Mouse (Mus musculus): ENCODE data around the gene Nxnl2. TPM values are rescaled to one million over a fixed set of nuclear protein-coding genes. Genes with fewer than 3 reads are reported as not detected.
A peak's percentile ranks its signal among the peaks of the same experiment; 100 is the strongest.

Nxnl2 gene
- polyA plus RNA-seq (2012; rRNA removed) (0.04 and 0.13 TPM in 2 replicates), polyA plus RNA-seq (2014; fragmentation: Nextera tagmentation; extraction: Ambion mirVana) (not detected in 2 replicates)

DNA sequence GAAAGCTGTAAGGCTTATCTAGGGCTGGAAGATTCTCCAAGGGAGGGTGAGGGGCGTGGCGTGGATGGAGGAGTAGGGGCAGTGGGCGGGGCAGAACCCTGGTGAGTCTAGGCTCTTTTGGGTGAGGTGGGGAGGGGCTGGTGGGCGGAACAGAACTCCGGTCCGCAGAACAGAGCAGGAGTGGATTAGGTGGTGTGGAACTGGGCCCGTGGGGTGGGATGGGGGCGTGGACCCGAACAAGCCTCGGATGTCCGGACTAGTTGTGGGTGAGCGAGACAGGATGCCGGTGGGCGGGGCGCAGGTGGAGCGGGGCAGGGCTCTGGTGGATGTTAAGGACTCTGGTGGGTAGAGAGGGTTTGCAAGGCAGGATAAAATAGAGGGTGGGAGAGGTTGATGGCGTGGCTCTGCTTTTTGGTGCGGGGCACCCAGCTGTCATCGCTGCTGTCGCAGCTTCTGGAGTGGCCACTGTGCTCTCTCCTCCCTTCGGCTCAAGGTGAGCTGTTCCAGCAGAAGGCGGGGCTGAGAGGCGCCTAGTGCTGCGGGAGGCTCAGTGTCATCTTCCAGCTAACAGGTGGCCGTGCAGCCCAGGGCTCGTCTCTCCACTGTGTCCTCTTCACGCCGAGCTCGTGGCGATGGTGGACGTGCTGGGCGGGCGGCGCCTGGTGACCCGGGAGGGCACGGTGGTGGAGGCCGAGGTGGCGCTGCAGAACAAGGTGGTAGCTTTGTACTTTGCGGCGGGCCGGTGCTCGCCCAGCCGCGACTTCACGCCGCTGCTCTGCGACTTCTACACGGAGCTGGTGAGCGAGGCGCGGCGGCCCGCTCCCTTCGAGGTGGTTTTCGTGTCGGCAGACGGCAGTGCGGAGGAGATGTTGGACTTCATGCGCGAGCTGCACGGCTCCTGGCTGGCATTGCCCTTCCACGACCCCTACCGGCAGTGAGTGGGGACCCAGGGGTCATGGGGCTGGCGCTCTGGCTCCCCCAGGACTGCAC, at the start of gene Nxnl2:
TSS of gene Nxnl2 (plus strand) at position 332 of the 990 bp plus-strand sequence.
- TF ChIP-seq CTCF (IDR thresholded peaks at IDR 0.05; ENCODE audit: low read depth) (peak; percentile 58), EP300 (IDR thresholded peaks at IDR 0.05; ENCODE audit: low read depth) (no peak)
- DNase-seq (ENCODE audit: low read depth in 3 of 3, low spot score in 3 of 3) (no peak), ATAC-seq (ENCODE audit: insufficient read depth) (0 out of 2 replicates have a peak, but pooled peaks have one; percentile 21)
- under 1% methylated on average over 64 of the region's 64 CpGs for WGBS (ENCODE audit: insufficient replicate concordance)
- Histone ChIP-seq H3K4me3 (ENCODE audit: insufficient read depth in 1 of 2, low read depth in 2 of 2, low read length in 2 of 2) (peak within 1 kb of the TSS; percentile 0 to 32; a peak in 3 of 4 replicates), H3K27ac (no peak within 1 kb of the TSS), H3K36me3 (replicated peaks; ENCODE audit: control insufficient read depth, insufficient read depth, low read depth) (no peaks in the 10 kb centered on the region), H3K4me2 (ENCODE audit: low read depth) (peak within 1 kb of the TSS; percentile 56), H3K4me1 (replicated peaks; ENCODE audit: control insufficient read depth in 2 of 2, insufficient read depth in 2 of 2, low read length in 1 of 2) (no peaks in the 10 kb centered on the region), H3K9ac (replicated peaks) (no peak within 1 kb of the TSS), H3K27me3 (ENCODE audit: control insufficient read depth, insufficient read depth, low read length) (peaks cover 13% of the 10 kb centered on the region), H3K9me3 (ENCODE audit: control insufficient read depth, low read length) (no peaks in the 10 kb centered on the region)

GRCm38 (mm10) chr13:51121966-51122365, 48.9 kb upstream of the Nxnl2 start:
- WGBS (ENCODE audit: insufficient replicate concordance): 15% methylated on average over 1 of the region's 1 CpGs
- TF ChIP-seq CTCF (IDR thresholded peaks at IDR 0.05; ENCODE audit: low read depth) (no peak), EP300 (IDR thresholded peaks at IDR 0.05; ENCODE audit: low read depth) (no peak)
- no peak for ATAC-seq (ENCODE audit: insufficient read depth)
- no peak for DNase-seq (ENCODE audit: low read depth in 3 of 3, low spot score in 3 of 3)
- Histone ChIP-seq H3K36me3 (replicated peaks; ENCODE audit: control insufficient read depth, insufficient read depth, low read depth) (no peaks in the 10 kb centered on the region; the same call in 1 of the 2 replicates), H3K9ac (replicated peaks) (no peak overlapping the region), H3K27ac (no peak overlapping the region), H3K4me1 (replicated peaks; ENCODE audit: control insufficient read depth in 2 of 2, insufficient read depth in 2 of 2, low read length in 1 of 2) (peaks cover 2 to 31% of the 10 kb centered on the region in 2 experiments; a peak in 2 of 4 replicates), H3K4me2 (ENCODE audit: low read depth) (no peak overlapping the region), H3K9me3 (ENCODE audit: control insufficient read depth, low read length) (no peaks in the 10 kb centered on the region), H3K4me3 (ENCODE audit: insufficient read depth in 1 of 2, low read depth in 2 of 2, low read length in 2 of 2) (no peak overlapping the region), H3K27me3 (ENCODE audit: control insufficient read depth, insufficient read depth, low read length) (no peaks in the 10 kb centered on the region)

- Histone ChIP-seq H3K27me3 (ENCODE audit: control insufficient read depth, insufficient read depth, low read length) (no peaks in the 10 kb centered on the region), H3K4me1 (replicated peaks; ENCODE audit: control insufficient read depth in 2 of 2, insufficient read depth in 2 of 2, low read length in 1 of 2) (peaks cover 2 to 31% of the 10 kb centered on the region in 2 experiments; a peak in 2 of 4 replicates), H3K36me3 (replicated peaks; ENCODE audit: control insufficient read depth, insufficient read depth, low read depth) (no peaks in the 10 kb centered on the region; the same call in 1 of the 2 replicates), H3K27ac (no peak overlapping the region), H3K4me2 (ENCODE audit: low read depth) (no peak overlapping the region), H3K9ac (replicated peaks) (no peak overlapping the region), H3K4me3 (ENCODE audit: insufficient read depth in 1 of 2, low read depth in 2 of 2, low read length in 2 of 2) (no peak overlapping the region), H3K9me3 (ENCODE audit: control insufficient read depth, low read length) (no peaks in the 10 kb centered on the region)
- TF ChIP-seq EP300 (IDR thresholded peaks at IDR 0.05; ENCODE audit: low read depth) (no peak), CTCF (IDR thresholded peaks at IDR 0.05; ENCODE audit: low read depth) (no peak)
- 64% methylated on average over 8 of the region's 8 CpGs for whole genome bisulfite sequencing (ENCODE audit: insufficient replicate concordance)
- ATAC-seq (ENCODE audit: insufficient read depth): no peak
- no peak for DNase-seq (ENCODE audit: low read depth in 3 of 3, low spot score in 3 of 3)
Measured at GRCm38 (mm10) chr13:51122771-51123170, 48.1 kb upstream of the Nxnl2 start.

DNA sequence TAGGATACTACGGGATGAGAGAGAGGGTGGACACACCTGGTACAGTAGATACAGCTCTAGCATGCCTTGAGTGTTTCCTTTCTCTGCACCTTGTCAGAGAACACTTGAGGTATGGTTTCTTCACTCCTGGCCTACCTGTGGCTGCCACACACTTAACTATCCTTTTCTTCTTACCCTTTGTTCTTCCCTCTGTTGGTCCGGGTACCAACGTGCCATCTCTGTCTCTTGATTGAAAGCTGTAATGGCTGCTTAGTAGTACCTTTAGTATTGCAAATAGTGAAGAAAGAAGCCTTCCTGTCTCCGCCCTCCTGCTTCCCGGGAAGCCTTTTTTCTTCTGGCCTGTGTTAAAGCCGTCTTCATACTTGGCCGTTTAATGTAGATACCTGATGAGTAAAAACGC, 45.5 kb upstream of the Nxnl2 start:
- ATAC-seq (ENCODE audit: insufficient read depth) (no peak), DNase-seq (ENCODE audit: low read depth in 3 of 3, low spot score in 3 of 3) (no peak)
- no peak overlapping the region for H3K4me3 ChIP-seq (ENCODE audit: insufficient read depth in 1 of 2, low read depth in 2 of 2, low read length in 2 of 2)
- H3K27me3 ChIP-seq (ENCODE audit: control insufficient read depth, insufficient read depth, low read length): no peaks in the 10 kb centered on the region
- no peaks in the 10 kb centered on the region; the same call in 1 of the 2 replicates for H3K36me3 ChIP-seq (replicated peaks; ENCODE audit: control insufficient read depth, insufficient read depth, low read depth)
- WGBS (ENCODE audit: insufficient replicate concordance): 74% methylated on average over 8 of the region's 8 CpGs
- H3K9me3 ChIP-seq (ENCODE audit: control insufficient read depth, low read length): no peaks in the 10 kb centered on the region
- no peak overlapping the region for H3K9ac ChIP-seq (replicated peaks)
- no peak overlapping the region for H3K4me2 ChIP-seq (ENCODE audit: low read depth)
- H3K27ac ChIP-seq: no peak overlapping the region
- peaks cover 2 to 22% of the 10 kb centered on the region in 2 experiments; a peak in 2 of 4 replicates for H3K4me1 ChIP-seq (replicated peaks; ENCODE audit: control insufficient read depth in 2 of 2, insufficient read depth in 2 of 2, low read length in 1 of 2)
- no peak for TF ChIP-seq EP300 (IDR thresholded peaks at IDR 0.05; ENCODE audit: low read depth)
- no peak for TF ChIP-seq CTCF (IDR thresholded peaks at IDR 0.05; ENCODE audit: low read depth)

DNA sequence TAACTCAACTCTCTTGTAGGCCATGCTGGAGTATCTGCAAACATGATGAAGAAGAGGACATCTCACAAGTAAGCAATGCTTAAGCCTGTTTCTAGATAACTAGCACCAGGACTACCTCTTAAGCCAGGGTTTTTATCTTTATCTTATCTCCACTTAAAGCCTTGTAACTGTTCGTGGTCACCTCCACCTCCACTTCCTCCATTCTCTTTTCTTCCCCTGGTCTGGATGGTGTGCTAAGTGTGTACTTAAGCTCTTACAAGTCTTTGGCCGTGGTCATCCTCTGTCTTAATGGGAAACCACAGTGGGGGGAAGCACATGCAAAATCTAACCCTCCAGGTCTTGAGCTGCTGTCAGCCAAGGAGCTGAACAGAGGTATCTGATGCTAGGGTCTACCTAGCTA, 42.9 kb upstream of the Nxnl2 start:
- Histone ChIP-seq H3K4me2 (ENCODE audit: low read depth) (no peak overlapping the region), H3K4me3 (ENCODE audit: insufficient read depth in 1 of 2, low read depth in 2 of 2, low read length in 2 of 2) (no peak overlapping the region), H3K9ac (replicated peaks) (no peak overlapping the region), H3K36me3 (replicated peaks; ENCODE audit: control insufficient read depth, insufficient read depth, low read depth) (no peaks in the 10 kb centered on the region; the same call in 1 of the 2 replicates), H3K4me1 (replicated peaks; ENCODE audit: control insufficient read depth in 2 of 2, insufficient read depth in 2 of 2, low read length in 1 of 2) (peaks cover 0 to 3% of the 10 kb centered on the region in 2 experiments; a peak in 1 of 4 replicates), H3K27ac (no peak overlapping the region), H3K27me3 (ENCODE audit: control insufficient read depth, insufficient read depth, low read length) (no peaks in the 10 kb centered on the region), H3K9me3 (ENCODE audit: control insufficient read depth, low read length) (no peaks in the 10 kb centered on the region)
- WGBS (ENCODE audit: insufficient replicate concordance): 16% methylated on average over 2 of the region's 2 CpGs
- no peak for DNase-seq (ENCODE audit: low read depth in 3 of 3, low spot score in 3 of 3)
- ATAC-seq (ENCODE audit: insufficient read depth): no peak
- no peak for TF ChIP-seq EP300 (IDR thresholded peaks at IDR 0.05; ENCODE audit: low read depth)

Measured in liver, embryonic 14.5 days (tissue).